Mouse (Mus musculus): ENCODE data around the gene Grik5. TPM values are rescaled to one million over a fixed set of nuclear protein-coding genes. Genes with fewer than 3 reads are reported as not detected.

The Grik5 gene
- polyA plus RNA-seq, 1 experiment = 2.1 TPM

- Histone ChIP-seq H3K4me1 (ENCODE audit: control insufficient read depth, insufficient read depth, low read length) (peaks cover 23% of the 10 kb centered on the region), H3K27ac (ENCODE audit: insufficient read depth, low read depth, low read length) (peak overlapping the region; percentile 6), H3K4me3 (ENCODE audit: insufficient read depth, low read length) (no peak overlapping the region)
- TF ChIP-seq POLR2A (IDR thresholded peaks at IDR 0.05; ENCODE audit: borderline replicate concordance, low read depth, low read length) (no peak), CTCF (IDR thresholded peaks at IDR 0.05; ENCODE audit: low read depth, low read length) (no peak)
These were observed 93.4 kb downstream of the Grik5 start for GRCm38 (mm10) chr7:24978781-24979180.

GRCm38 (mm10) chr7:24974893-24975595 is 97.1 kb downstream of the Grik5 start:
- TF ChIP-seq CTCF (IDR thresholded peaks at IDR 0.05; ENCODE audit: low read depth, low read length) = peak; percentile 55; the same call in 1 of the 2 replicates
- TF ChIP-seq POLR2A (IDR thresholded peaks at IDR 0.05; ENCODE audit: borderline replicate concordance, low read depth, low read length) = no peak
- Histone ChIP-seq H3K27ac (ENCODE audit: insufficient read depth, low read depth, low read length) (no peak overlapping the region), H3K4me1 (ENCODE audit: control insufficient read depth, insufficient read depth, low read length) (peaks cover 23% of the 10 kb centered on the region), H3K4me3 (ENCODE audit: insufficient read depth, low read length) (no peak overlapping the region)

- no peak for TF ChIP-seq CTCF (IDR thresholded peaks at IDR 0.05; ENCODE audit: low read depth, low read length)
- no peak for TF ChIP-seq POLR2A (IDR thresholded peaks at IDR 0.05; ENCODE audit: borderline replicate concordance, low read depth, low read length)
- no peak overlapping the region for H3K4me3 ChIP-seq (ENCODE audit: insufficient read depth, low read length)
- H3K27ac ChIP-seq (ENCODE audit: insufficient read depth, low read depth, low read length) = no peak overlapping the region
- peaks cover 16% of the 10 kb centered on the region for H3K4me1 ChIP-seq (ENCODE audit: control insufficient read depth, insufficient read depth, low read length)
These were observed 98.2 kb downstream of the Grik5 start for GRCm38 (mm10) chr7:24973902-24974301.

- H3K27ac ChIP-seq (ENCODE audit: insufficient read depth, low read depth, low read length) = no peak overlapping the region
- TF ChIP-seq POLR2A (IDR thresholded peaks at IDR 0.05; ENCODE audit: borderline replicate concordance, low read depth, low read length) (no peak), CTCF (IDR thresholded peaks at IDR 0.05; ENCODE audit: low read depth, low read length) (no peak)
- peaks cover 11% of the 10 kb centered on the region; the same call in 1 of the 2 replicates for H3K4me1 ChIP-seq (ENCODE audit: control insufficient read depth, insufficient read depth, low read length)
- no peak overlapping the region for H3K4me3 ChIP-seq (ENCODE audit: insufficient read depth, low read length)
These were observed 98.9 kb downstream of the Grik5 start for GRCm38 (mm10) chr7:24973208-24973607.

GRCm38 (mm10) chr7:24971972-24972893 is 99.9 kb downstream of the Grik5 start, which contains the start of gene Rabac1:
Gene Rabac1, minus strand, starts transcription at chr7:24972754.
- peaks cover 6% of the 10 kb centered on the region; the same call in 1 of the 2 replicates for H3K4me1 ChIP-seq (ENCODE audit: control insufficient read depth, insufficient read depth, low read length)
- 0 out of 2 replicates have a peak within 1 kb of the TSS, but pooled peaks have one; percentile 2 for H3K27ac ChIP-seq (ENCODE audit: insufficient read depth, low read depth, low read length)
- TF ChIP-seq POLR2A (IDR thresholded peaks at IDR 0.05; ENCODE audit: borderline replicate concordance, low read depth, low read length) = no peak
- TF ChIP-seq CTCF (IDR thresholded peaks at IDR 0.05; ENCODE audit: low read depth, low read length) = no peak
- peak within 1 kb of the TSS; percentile 65 for H3K4me3 ChIP-seq (ENCODE audit: insufficient read depth, low read length)

GRCm38 (mm10) chr7:24971261-24971971 is 100.7 kb downstream of the Grik5 start:
- TF ChIP-seq POLR2A (IDR thresholded peaks at IDR 0.05; ENCODE audit: borderline replicate concordance, low read depth, low read length) = no peak
- peak; percentile 13; the same call in 1 of the 2 replicates for TF ChIP-seq CTCF (IDR thresholded peaks at IDR 0.05; ENCODE audit: low read depth, low read length)
- Histone ChIP-seq H3K4me1 (ENCODE audit: control insufficient read depth, insufficient read depth, low read length) (peaks cover 6% of the 10 kb centered on the region; the same call in 1 of the 2 replicates), H3K4me3 (ENCODE audit: insufficient read depth, low read length) (peak overlapping the region; percentile 65), H3K27ac (ENCODE audit: insufficient read depth, low read depth, low read length) (no peak overlapping the region)

GRCm38 (mm10) chr7:24970341-24970740 is 101.8 kb downstream of the Grik5 start:
- Histone ChIP-seq H3K27ac (ENCODE audit: insufficient read depth, low read depth, low read length) (no peak overlapping the region), H3K4me3 (ENCODE audit: insufficient read depth, low read length) (no peak overlapping the region), H3K4me1 (ENCODE audit: control insufficient read depth, insufficient read depth, low read length) (peaks cover 6% of the 10 kb centered on the region; the same call in 1 of the 2 replicates)
- TF ChIP-seq CTCF (IDR thresholded peaks at IDR 0.05; ENCODE audit: low read depth, low read length) = no peak
- TF ChIP-seq POLR2A (IDR thresholded peaks at IDR 0.05; ENCODE audit: borderline replicate concordance, low read depth, low read length) = no peak

- peaks cover 4% of the 10 kb centered on the region; the same call in 1 of the 2 replicates for H3K4me1 ChIP-seq (ENCODE audit: control insufficient read depth, insufficient read depth, low read length)
- TF ChIP-seq POLR2A (IDR thresholded peaks at IDR 0.05; ENCODE audit: borderline replicate concordance, low read depth, low read length) (no peak), CTCF (IDR thresholded peaks at IDR 0.05; ENCODE audit: low read depth, low read length) (no peak)
- no peak overlapping the region for H3K4me3 ChIP-seq (ENCODE audit: insufficient read depth, low read length)
- H3K27ac ChIP-seq (ENCODE audit: insufficient read depth, low read depth, low read length) = no peak overlapping the region
These were observed 102.3 kb downstream of the Grik5 start for GRCm38 (mm10) chr7:24969805-24970204.

- H3K4me1 ChIP-seq (ENCODE audit: control insufficient read depth, insufficient read depth, low read length) = no peaks in the 10 kb centered on the region; the same call in 1 of the 2 replicates
- H3K27ac ChIP-seq (ENCODE audit: insufficient read depth, low read depth, low read length) = no peak overlapping the region
- H3K4me3 ChIP-seq (ENCODE audit: insufficient read depth, low read length) = no peak overlapping the region
- TF ChIP-seq POLR2A (IDR thresholded peaks at IDR 0.05; ENCODE audit: borderline replicate concordance, low read depth, low read length) = no peak
- TF ChIP-seq CTCF (IDR thresholded peaks at IDR 0.05; ENCODE audit: low read depth, low read length) = no peak
These were observed 103.7 kb downstream of the Grik5 start for GRCm38 (mm10) chr7:24968463-24968862.

Data from bone marrow macrophage, adult 2 months (primary cell).